Mouse (Mus musculus): ENCODE results near the gene Ms4a12. TPM values are rescaled to one million over a fixed set of nuclear protein-coding genes. Genes with fewer than 3 reads are reported as not detected.

Gene Ms4a12
- not detected for polyA plus RNA-seq (2014; fragmentation: Illumina TruSeq; extraction: RNeasy Lipid Tissue Mini Kit (QIAGEN cat#74804); ENCODE audit: low read depth, low replicate concordance)

DNA sequence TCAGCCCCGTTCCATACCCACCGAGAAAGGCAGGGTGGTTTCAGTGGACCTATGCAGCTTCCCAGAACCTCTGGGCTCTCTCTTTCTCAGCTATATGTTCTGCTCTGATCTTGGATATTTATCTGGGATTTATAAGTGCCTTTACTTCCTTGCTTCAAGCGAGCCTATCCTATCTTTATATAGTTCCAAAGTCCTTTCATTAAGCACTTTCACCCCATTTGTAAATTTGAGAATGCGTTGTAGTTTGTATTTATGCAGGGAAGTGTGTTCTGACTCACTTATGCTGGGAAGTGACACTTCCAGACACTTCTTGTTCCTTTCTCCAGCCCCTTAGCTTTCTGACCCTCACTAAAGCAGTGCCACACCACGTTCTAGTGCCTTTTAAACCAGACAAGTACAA, at the start of gene Ms4a12:
Gene Ms4a12 (minus strand): TSS at position 101 of the 400 bp plus-strand sequence.

GRCm38 (mm10) chr19:11266052-11266845, 34.0 kb upstream of the Ms4a12 start, which contains the start of gene Ms4a1:
Gene Ms4a1, minus strand, starts transcription at chr19:11266241.

GRCm38 (mm10) chr19:11196546-11196945, 35.7 kb downstream of the Ms4a12 start, which contains the start of gene Ms4a13:
Gene Ms4a13, minus strand, starts transcription at chr19:11196737.

DNA sequence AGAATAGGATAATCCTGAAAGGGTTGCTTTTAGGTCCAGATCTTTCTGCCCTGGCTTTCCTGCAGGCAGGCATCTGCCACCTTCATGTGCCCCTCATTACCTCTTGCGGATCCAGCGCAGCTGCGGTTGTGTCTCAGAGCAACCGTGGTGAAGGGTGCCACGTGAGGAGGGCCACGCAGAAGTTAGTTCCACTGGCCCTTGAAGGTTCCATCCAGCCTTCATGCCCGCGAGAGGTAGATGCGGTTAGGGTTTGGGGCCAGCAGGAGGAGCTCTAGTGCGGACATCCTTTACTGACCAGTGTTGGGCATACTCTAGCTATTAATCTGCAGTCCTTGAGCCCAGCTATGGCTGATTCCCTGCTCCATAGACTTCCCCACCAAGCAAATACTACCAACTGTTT, 67.1 kb downstream of the Ms4a12 start, which contains the start of gene 1700025F22Rik:
Gene 1700025F22Rik (minus strand): TSS at position 149 of the 400 bp plus-strand sequence.

Other genes starting within 250 kb of the Ms4a12 start
- not detected for gene Ms4a15, start 239.2 kb downstream of the Ms4a12 start, polyA plus RNA-seq (2014; fragmentation: Illumina TruSeq; extraction: RNeasy Lipid Tissue Mini Kit (QIAGEN cat#74804); ENCODE audit: low read depth, low replicate concordance)
- gene Ms4a18, start 214.4 kb downstream of the Ms4a12 start, polyA plus RNA-seq (2014; fragmentation: Illumina TruSeq; extraction: RNeasy Lipid Tissue Mini Kit (QIAGEN cat#74804); ENCODE audit: low read depth, low replicate concordance): 2.0 TPM
- gene Ms4a8a, start 151.3 kb downstream of the Ms4a12 start, polyA plus RNA-seq (2014; fragmentation: Illumina TruSeq; extraction: RNeasy Lipid Tissue Mini Kit (QIAGEN cat#74804); ENCODE audit: low read depth, low replicate concordance): 0.20 TPM
- gene 1700017D01Rik, start 101.6 kb downstream of the Ms4a12 start, polyA plus RNA-seq (2014; fragmentation: Illumina TruSeq; extraction: RNeasy Lipid Tissue Mini Kit (QIAGEN cat#74804); ENCODE audit: low read depth, low replicate concordance): 685 TPM
- gene 1700025F22Rik, start 67.1 kb downstream of the Ms4a12 start, polyA plus RNA-seq (2014; fragmentation: Illumina TruSeq; extraction: RNeasy Lipid Tissue Mini Kit (QIAGEN cat#74804); ENCODE audit: low read depth, low replicate concordance): 438 TPM
- 489 TPM for gene Ms4a13, start 35.7 kb downstream of the Ms4a12 start, polyA plus RNA-seq (2014; fragmentation: Illumina TruSeq; extraction: RNeasy Lipid Tissue Mini Kit (QIAGEN cat#74804); ENCODE audit: low read depth, low replicate concordance)
- 0.45 TPM for gene Ms4a1, start 33.8 kb upstream of the Ms4a12 start, polyA plus RNA-seq (2014; fragmentation: Illumina TruSeq; extraction: RNeasy Lipid Tissue Mini Kit (QIAGEN cat#74804); ENCODE audit: low read depth, low replicate concordance)
- 1,388 TPM for gene Ms4a5, start 51.4 kb upstream of the Ms4a12 start, polyA plus RNA-seq (2014; fragmentation: Illumina TruSeq; extraction: RNeasy Lipid Tissue Mini Kit (QIAGEN cat#74804); ENCODE audit: low read depth, low replicate concordance)
- 959 TPM for gene Ms4a14, start 82.0 kb upstream of the Ms4a12 start, polyA plus RNA-seq (2014; fragmentation: Illumina TruSeq; extraction: RNeasy Lipid Tissue Mini Kit (QIAGEN cat#74804); ENCODE audit: low read depth, low replicate concordance)
- gene Ms4a7, start 103.7 kb upstream of the Ms4a12 start, polyA plus RNA-seq (2014; fragmentation: Illumina TruSeq; extraction: RNeasy Lipid Tissue Mini Kit (QIAGEN cat#74804); ENCODE audit: low read depth, low replicate concordance): 2.5 TPM
- gene Ms4a4a, start 143.1 kb upstream of the Ms4a12 start, polyA plus RNA-seq (2014; fragmentation: Illumina TruSeq; extraction: RNeasy Lipid Tissue Mini Kit (QIAGEN cat#74804); ENCODE audit: low read depth, low replicate concordance): 1.9 TPM
- 0.39 TPM for gene Ms4a4c, start 172.3 kb upstream of the Ms4a12 start, polyA plus RNA-seq (2014; fragmentation: Illumina TruSeq; extraction: RNeasy Lipid Tissue Mini Kit (QIAGEN cat#74804); ENCODE audit: low read depth, low replicate concordance)
- gene Ms4a4b, start 211.1 kb upstream of the Ms4a12 start, polyA plus RNA-seq (2014; fragmentation: Illumina TruSeq; extraction: RNeasy Lipid Tissue Mini Kit (QIAGEN cat#74804); ENCODE audit: low read depth, low replicate concordance): 4.5 TPM
- 4.7 TPM for gene Ms4a6c, start 236.9 kb upstream of the Ms4a12 start, polyA plus RNA-seq (2014; fragmentation: Illumina TruSeq; extraction: RNeasy Lipid Tissue Mini Kit (QIAGEN cat#74804); ENCODE audit: low read depth, low replicate concordance)

Measured in testis, adult 10 weeks (tissue).